Mouse (Mus musculus) bone marrow, adult 2 months (tissue): ENCODE results near the gene Gli2. TPM values are rescaled to one million over a fixed set of nuclear protein-coding genes. Genes with fewer than 3 reads are reported as not detected.

ENCODE experiments used
- H3K27ac ChIP-seq: fragments of 200-500 bp; 2 replicates; pipeline ENCODE4 v1.5.1; 2012; ENCODE audit warnings: low read depth, mild to moderate bottlenecking, control low read depth, inconsistent platforms, low read length; ENCODE audit not compliant: control insufficient read depth, poor library complexity, insufficient read depth
- H3K4me1 ChIP-seq: fragments of 200-500 bp; 2 replicates; pipeline ENCODE4 v1.6.1; 2011; ENCODE audit warnings: low read length; ENCODE audit not compliant: control insufficient read depth, insufficient read depth
- H3K4me3 ChIP-seq: fragments of 200-500 bp; replicated peaks from 2 replicates; pipeline ENCODE3; 2011; ENCODE audit warnings: mild to moderate bottlenecking, low read depth, low read length, control low read depth; ENCODE audit not compliant: control insufficient read depth
- CTCF ChIP-seq: fragments of 200-500 bp; IDR thresholded peaks from 2 replicates; pipeline ENCODE4 v1.5.1; 2011; ENCODE audit warnings: low read length, control low read depth; ENCODE audit not compliant: control insufficient read depth, insufficient read depth
- POLR2A ChIP-seq: fragments of 200-500 bp; IDR thresholded peaks from 2 replicates; pipeline ENCODE4 v1.6.1; 2011; ENCODE audit warnings: low read depth, mild to moderate bottlenecking, control low read depth, low read length, borderline replicate concordance; ENCODE audit not compliant: control insufficient read depth
- WGBS: fragments of 180-500 bp; shearing (Covaris S2); methylation state at CpG from one replicate; pipeline ENCODE4 v1.1.7; 2018; 5-methylcytosine and 5-hydroxymethylcytosine counted together
- polyA plus RNA-seq: library from polyadenylated mRNA; stranded (reverse); fragments of >200 nt; gene quantifications from 2 replicates; pipeline ENCODE4 v1.2.4, GENCODE M21; 2011; ENCODE audit warnings: low replicate concordance; ENCODE audit not compliant: missing spikeins, insufficient read depth, insufficient read length

Gli2 gene
- polyA plus RNA-seq, 1 experiment = not detected

DNA sequence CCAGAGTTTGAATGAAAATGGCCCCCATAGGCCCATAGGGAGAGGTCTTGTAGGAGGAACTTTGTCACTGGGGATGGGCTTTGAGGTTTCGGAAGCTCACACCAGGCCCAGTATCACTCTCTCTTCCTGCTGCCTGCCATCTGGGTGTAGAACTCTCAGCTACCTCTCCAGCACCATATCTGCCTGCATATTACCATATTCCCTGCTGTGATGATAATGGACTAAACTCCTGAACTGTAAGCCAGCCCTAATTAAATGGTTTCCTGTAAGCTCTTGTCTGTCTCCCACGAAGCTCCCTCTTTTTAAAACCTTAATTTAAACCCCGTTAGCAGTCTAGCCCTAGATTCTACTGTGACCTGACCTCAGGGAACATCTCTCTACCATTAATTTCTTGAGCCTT, 149.0 kb downstream of the Gli2 start:
- no peak for TF ChIP-seq CTCF
- TF ChIP-seq POLR2A = no peak
- 82% methylated on average over 3 of the region's 3 CpGs for WGBS
- no peak overlapping the region for H3K4me3 ChIP-seq
- H3K27ac ChIP-seq = no peak overlapping the region
- no peaks in the 10 kb centered on the region for H3K4me1 ChIP-seq

DNA sequence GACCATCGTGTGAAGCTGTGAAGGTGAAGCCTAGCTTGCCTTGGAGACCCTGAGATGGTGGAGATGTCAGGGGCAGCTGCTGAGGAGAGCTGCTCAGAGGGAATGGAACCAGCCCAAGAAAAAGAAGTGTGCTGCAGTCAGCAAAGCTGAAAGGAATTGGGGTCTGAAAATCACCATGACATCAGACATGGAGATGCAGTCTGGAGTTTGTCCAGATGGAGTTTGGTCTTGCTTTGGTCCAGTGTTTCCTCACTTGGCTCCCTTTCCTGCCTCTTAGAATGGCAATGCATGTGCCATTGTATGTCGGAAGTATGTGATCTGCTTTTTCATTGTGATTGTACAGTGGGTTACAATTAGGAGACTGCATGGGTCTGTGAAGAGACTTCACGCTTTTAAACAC, 149.7 kb downstream of the Gli2 start:
- 86% methylated on average over 3 of the region's 3 CpGs for WGBS
- no peak for TF ChIP-seq POLR2A
- Histone ChIP-seq H3K4me1 (no peaks in the 10 kb centered on the region), H3K27ac (no peak overlapping the region), H3K4me3 (no peak overlapping the region)

DNA sequence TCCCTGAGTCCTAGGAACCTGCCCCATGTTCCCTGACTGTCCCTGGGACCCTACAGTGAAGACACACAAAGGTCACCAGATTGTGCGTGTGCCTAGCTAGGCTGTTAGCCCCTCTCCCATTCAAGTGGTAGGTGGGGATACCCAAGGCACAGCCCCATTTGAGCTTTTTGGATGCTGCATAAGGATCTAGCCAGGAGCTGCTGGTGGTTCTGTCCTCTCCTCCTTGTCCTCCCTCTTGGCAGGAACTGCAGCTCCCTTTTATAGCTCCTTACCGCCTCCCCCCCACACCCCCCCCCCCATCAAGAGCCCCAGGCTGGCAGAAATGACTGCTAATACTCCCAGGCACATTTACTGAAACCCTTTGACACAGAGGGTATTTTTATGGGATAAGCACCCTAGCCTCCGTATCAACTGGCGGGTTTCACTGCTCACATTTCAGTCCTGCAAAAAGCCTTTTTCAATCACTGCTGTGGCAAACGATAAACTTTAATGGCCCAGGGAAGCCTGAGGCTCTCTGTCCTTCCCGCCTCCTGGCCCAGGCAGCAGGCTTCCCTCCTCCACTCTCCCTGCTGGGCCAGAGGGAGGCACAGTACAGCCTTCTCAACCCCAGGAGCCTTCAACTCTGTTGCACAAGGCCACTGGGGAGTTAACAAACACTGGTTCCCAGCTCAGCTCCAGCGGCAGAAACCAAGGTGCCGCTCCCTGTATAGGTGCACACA, 151.4 kb downstream of the Gli2 start:
- WGBS = 74% methylated on average over 8 of the region's 8 CpGs
- Histone ChIP-seq H3K4me3 (no peak overlapping the region), H3K27ac (no peak overlapping the region), H3K4me1 (no peaks in the 10 kb centered on the region)
- TF ChIP-seq CTCF = no peak
- TF ChIP-seq POLR2A = no peak

DNA sequence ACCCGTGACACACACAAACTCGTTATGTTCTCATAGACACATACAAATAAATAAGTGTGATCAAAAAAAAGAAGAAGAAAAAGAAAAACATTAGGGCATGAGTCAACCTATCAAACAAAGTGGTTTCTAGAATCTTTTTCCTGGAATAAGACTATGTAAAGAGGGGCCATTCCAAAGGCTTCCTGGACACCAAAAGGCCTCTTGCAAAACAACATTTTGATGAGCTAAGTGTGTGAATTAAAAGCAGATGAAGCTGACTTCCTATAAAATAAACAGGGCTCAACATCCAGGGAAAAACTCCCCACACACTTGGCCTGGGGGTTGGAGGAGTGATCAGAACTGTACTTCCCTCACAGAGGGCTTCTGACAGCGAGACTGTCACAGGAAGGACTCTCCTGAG, 155.1 kb downstream of the Gli2 start:
- WGBS = 68% methylated on average over 3 of the region's 3 CpGs
- Histone ChIP-seq H3K4me1 (no peaks in the 10 kb centered on the region), H3K4me3 (no peak overlapping the region), H3K27ac (no peak overlapping the region)
- TF ChIP-seq CTCF (no peak), POLR2A (no peak)

DNA sequence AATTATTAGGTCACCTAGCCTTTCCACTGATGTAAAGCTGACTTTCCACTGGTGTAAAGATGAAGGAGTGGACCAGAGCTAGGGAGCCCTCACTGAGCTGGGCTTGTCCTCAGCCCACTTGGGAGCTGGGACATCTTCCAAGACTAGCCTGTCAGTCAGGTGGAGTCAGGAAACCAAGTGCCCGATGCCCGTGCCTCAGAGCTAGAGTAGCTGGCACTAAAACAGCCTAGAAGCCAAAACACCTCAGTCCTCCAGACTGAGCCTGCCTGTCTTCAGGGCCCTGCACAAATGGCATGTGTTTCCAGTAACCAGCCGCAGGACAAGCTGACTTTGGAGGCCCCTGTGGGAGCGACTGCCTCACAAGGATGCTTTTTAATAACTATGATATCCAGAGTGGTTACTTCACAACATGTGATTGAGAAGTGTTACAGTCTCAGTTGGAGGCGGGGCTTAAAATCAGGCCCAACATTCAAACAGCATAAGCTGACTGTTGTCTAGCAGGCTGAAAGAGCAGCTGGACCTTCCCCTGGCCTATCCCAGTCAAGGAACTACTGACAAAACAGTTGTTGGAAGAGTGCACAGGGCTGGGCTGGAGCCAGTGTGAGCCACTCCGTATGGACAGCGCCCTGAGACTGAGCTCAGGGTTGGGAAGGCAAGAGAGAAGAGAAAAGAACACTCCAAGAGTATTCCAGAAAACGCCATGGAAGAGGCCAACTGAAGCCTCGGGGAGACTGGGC, 158.2 kb downstream of the Gli2 start:
- no peak overlapping the region for H3K4me3 ChIP-seq
- 73% methylated on average over 9 of the region's 9 CpGs for WGBS
- no peaks in the 10 kb centered on the region for H3K4me1 ChIP-seq
- TF ChIP-seq POLR2A (no peak), CTCF (no peak)
- H3K27ac ChIP-seq = no peak overlapping the region

DNA sequence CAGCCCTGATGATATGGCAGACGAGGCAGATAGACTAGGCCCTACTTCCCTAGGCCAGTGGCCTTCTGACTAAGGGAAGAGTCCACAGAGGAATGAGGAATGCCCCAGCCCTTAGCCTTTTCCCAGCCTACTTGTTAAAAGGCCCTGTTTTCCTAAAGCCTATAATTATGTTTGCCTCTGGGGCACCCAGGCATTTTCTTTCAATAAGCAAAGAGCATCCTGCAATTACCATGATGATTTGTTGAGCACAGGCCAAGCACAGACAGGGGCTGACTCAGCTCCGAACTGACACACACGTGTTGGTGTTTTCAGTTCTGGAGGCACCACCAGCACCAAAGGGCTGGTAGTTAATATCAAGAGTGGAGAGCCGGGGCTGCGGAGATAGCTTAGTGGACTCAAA, 162.0 kb downstream of the Gli2 start:
- no peak overlapping the region for H3K27ac ChIP-seq
- TF ChIP-seq POLR2A (no peak), CTCF (no peak)
- H3K4me3 ChIP-seq = no peak overlapping the region
- H3K4me1 ChIP-seq = no peaks in the 10 kb centered on the region
- WGBS = 76% methylated on average over 5 of the region's 5 CpGs

DNA sequence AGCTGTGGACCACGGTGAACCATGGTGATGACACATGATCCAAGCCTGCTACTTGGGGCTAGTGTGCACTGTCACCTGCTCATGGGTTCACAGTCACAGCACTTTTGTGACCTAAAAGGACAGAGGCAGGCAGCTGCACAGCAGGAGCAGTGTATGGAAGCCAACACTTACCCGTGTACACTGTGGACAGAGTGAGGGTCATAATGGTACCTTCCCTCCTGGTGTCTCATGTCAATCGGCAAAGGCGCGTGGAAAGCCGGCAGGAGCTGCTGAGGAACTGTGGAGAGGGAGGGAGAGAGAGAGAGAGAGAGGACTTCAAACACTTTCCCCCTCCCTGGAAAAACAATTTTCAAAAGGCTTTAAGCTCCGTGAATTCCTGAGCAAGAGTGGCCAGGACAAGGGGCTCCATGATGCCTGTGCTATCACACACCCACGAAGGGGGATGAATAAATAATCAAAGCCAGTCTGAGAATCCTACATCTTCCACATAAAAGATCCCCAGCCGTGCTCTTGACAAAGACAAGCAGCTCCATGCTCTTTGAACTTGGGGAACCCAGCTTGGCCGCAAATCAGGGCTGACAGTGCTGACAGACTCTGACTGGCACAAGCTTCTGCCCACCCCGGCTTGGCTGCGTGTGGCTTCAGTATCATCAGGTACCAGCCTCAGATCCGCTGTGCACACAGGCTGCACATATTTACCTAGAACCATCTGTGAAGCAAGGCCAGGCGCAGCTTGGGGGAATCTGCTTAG, 163.1 kb downstream of the Gli2 start:
- H3K4me1 ChIP-seq = no peaks in the 10 kb centered on the region

DNA sequence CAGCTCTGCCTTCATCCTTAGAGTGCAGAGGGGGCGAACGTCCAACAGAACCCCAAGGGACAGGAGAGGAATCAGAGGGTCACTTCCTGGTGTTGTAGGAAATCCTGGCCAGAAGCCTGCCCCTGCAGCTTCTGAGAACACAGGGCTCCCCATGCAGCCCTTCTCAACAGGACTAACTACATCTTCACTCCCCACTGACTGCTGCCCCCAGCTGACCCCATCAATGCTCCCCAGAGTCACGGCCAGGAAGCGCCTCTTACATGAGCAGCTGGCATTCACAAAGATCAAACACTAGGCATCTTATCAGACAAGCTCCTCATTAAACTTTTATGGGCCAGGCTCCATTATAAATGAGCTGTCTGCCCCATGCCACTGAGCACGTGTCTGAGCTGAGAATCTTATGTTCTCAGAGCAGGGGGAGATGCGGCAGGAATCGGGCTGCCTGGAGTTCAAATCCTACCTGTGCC, 172.6 kb downstream of the Gli2 start:
- 82% methylated on average over 7 of the region's 7 CpGs for WGBS
- Histone ChIP-seq H3K27ac (no peak overlapping the region), H3K4me3 (no peak overlapping the region), H3K4me1 (no peaks in the 10 kb centered on the region)
- TF ChIP-seq POLR2A (no peak), CTCF (no peak)

More for the DNA sequence above, 163.1 kb downstream of the Gli2 start:
- no peak overlapping the region for H3K27ac ChIP-seq
- 76% methylated on average over 14 of the region's 14 CpGs for whole genome bisulfite sequencing
- TF ChIP-seq CTCF = no peak
- TF ChIP-seq POLR2A = no peak
- no peak overlapping the region for H3K4me3 ChIP-seq
